Mouse (Mus musculus) cerebellum, adult 8-10 months (tissue): ENCODE data around the gene Anapc16.
"Not testable (repeated sequence)": the region's sequence is repeated elsewhere in the genome, so short reads cannot be mapped to it uniquely, and the experiment has no call there.

ENCODE experiments used
- DNase-seq: peaks from one replicate; pipeline ENCODE4 v3.0.0; 2022

The Anapc16 gene

DNA sequence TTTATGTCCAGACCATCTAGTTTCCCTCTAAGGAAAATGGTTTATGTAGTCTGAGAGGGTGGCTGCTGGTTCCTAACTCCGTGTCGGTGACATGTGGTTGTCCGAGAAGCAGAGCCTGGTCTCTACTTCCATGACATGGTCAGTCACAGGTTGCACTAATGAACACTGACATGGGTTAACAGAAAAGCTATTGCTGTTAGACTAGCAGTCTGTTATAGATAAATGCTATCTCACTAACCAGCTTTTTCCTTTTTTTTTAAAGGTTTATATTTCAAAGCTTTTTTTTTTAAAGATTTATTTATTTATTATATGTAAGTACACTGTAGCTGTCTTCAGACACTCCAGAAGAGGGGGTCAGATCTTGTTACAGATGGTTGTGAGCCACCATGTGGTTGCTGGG, 3.9 kb downstream of the Anapc16 start:
- no peak for DNase-seq

- DNase-seq: peak; percentile 74
Observed at GRCm38 (mm10) chr10:59997591-59997990, 5.3 kb downstream of the Anapc16 start.

- DNase-seq: no peak
Observed at GRCm38 (mm10) chr10:59995889-59996288, 7.0 kb downstream of the Anapc16 start.

GRCm38 (mm10) chr10:59993813-59994212, 9.1 kb downstream of the Anapc16 start:
- not testable (repeated sequence) for DNase-seq

DNA sequence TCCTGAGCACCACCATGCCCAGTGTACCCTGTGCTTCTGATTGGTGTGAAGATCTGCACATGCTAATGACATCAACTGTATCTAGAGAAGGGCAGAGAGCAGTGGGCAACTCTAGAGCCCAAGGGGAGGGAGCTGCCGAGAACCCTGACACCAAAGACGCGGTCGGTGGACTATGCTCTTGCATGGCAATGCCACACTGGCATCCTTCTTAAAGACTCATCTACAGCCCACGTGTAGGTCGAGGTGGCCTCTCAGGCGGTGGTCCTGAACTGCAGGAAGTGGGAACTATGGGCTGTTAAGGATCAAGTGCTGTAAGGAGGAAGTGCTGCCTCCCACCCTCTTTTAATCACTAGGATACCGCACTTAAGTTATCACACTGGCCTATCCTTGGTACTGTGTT, 10.9 kb downstream of the Anapc16 start:
- no peak for DNase-seq

GRCm38 (mm10) chr10:59991262-59991880, 11.6 kb downstream of the Anapc16 start:
- DNase-seq: no peak

GRCm38 (mm10) chr10:59990393-59990792, 12.5 kb downstream of the Anapc16 start:
- no peak for DNase-seq

DNA sequence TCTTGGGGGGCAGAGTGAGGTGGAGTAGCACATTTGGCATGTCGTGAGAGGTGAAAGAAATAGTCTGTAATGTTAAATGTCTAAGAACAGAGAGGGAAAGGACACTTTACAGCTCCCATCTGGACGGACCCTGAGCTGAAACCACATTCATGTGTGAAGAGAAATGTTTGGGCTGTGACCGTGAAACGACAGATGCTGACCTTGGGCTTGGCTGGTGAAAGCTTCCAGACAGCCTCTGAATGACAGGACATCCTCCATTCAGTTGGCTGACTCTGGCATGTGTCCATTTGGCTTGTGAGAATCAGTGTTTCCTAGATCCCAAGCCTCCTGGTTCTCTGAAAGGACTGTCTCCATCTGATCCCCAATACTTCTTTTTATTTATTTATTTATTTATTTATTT, 14.9 kb downstream of the Anapc16 start:
- no peak for DNase-seq

DNA sequence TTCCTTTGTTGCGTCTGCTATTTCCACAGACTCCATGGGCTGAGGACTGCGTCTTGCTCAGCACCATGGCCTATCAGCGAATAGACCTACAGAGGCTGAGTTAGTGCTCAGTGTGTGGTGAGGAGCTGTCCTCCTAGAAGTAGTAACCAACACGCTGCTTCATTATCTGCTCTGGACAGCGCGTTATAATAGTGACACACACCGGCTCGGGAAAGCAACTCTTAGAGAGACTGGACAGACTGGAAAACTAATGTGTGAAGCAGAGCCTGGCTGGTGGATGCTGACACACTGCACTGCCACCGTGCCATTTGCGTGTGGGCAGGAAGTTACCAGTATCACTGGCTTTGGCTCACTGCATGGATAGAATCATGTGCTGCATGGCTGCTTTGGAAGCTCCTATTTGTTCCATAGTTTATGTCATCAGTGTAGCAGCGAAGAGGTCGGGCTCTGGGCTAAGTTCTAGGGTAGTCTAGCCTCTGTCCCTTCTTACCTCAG, 20.5 kb downstream of the Anapc16 start:
- no peak for DNase-seq

- no peak for DNase-seq
Observed at GRCm38 (mm10) chr10:59981792-59982191, 21.1 kb downstream of the Anapc16 start.

GRCm38 (mm10) chr10:59981336-59981735, 21.6 kb downstream of the Anapc16 start:
- no peak for DNase-seq

DNA sequence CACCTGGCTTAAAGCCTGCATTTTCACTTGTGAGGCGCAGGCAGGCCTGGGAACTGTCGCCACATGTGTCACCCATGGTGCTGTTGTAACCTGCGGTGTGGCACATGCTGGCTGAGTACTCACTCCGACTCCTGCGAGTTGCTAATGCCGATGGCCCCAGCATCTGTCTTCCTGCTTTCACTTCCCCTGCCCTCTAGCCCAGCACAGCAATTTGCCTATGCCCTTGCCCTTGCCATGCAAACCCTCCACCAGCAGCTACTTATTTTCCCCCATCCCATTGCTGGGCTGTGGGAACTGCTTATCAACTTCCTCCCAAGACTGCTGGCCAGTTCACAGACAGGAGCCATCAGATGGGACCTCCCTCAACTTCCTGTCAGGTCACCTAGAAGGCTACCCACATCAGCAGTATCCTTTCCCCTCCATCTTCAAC, 22.1 kb downstream of the Anapc16 start:
- no peak for DNase-seq

DNA sequence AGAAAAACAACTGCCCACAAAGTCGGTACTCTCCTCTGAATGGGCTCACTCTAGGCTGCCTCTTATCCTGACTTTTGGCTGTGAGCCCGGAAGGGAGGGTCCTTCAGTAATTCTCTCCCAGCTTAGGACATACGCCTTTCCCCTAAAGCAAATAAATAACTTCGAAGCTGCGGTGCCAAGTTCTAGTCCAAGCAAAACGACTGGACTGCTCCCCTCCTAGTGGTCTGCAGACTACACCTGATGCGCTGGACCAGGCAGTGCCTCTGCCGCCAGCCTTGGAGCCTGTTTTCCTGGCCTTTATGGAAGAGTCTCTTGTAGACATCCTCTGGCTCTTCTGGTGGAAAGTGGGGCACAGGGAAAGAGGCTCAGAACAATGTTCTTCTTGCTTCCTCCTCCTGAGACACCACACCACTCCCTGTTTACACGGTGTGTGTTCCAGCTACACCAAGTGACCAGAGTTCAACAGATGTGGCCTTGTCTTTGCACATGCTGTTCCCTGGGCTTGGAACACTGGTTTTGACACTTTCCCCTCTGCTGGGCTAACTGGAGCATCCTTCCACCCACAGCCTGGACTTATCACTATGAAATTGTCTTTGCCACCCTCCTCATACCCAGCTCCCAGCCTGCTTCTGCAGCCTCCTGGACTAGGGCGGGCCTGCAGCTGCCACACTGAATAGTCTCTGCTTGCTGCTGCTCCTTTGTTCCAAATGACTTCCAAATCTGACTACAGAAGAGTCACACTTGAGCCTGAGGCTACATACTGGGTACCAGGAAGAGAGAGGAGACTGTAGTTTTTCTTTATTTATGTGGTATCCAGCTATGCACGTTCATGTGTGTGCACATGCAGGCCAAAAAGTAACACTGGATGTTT, 23.8 kb downstream of the Anapc16 start:
- DNase-seq: no peak

- DNase-seq: no peak
Observed at GRCm38 (mm10) chr10:59978401-59978800, 24.5 kb downstream of the Anapc16 start.

DNA sequence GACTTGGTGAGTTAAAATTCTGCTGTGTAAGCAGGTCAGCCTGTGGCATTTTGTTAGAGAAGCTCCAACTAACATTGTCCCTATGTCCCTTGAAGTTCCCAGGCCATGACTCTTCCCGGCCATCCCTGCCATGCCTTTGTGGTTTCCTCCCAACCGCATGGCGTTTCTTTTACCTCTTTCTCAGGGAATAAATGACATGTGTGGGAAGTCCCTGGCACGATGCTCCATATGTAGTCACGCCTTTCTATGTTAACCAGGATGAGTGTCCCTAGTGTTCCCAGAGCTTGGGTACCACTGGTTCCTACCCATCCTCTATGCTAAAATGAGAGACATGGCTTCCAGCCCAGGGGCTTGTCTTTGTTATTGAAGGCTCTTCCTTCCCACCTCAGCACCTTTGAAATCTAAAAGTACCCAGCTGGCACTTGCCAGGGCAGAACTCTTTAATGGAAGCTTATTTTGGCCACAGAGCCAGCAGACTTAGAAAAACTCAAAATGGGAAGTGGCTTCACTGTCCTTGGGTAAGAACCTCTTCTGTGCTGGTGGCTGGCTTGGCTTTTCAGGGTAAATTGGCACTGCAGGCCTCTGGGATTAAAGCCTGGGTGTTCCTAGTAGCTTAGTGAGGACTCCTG, 25.1 kb downstream of the Anapc16 start:
- DNase-seq: no peak

- no peak for DNase-seq
Observed at GRCm38 (mm10) chr10:59977141-59977540, 25.8 kb downstream of the Anapc16 start.

GRCm38 (mm10) chr10:59974786-59975185, 28.1 kb downstream of the Anapc16 start:
- DNase-seq: no peak

- DNase-seq: no peak
Observed at GRCm38 (mm10) chr10:59974191-59974664, 28.7 kb downstream of the Anapc16 start.

DNA sequence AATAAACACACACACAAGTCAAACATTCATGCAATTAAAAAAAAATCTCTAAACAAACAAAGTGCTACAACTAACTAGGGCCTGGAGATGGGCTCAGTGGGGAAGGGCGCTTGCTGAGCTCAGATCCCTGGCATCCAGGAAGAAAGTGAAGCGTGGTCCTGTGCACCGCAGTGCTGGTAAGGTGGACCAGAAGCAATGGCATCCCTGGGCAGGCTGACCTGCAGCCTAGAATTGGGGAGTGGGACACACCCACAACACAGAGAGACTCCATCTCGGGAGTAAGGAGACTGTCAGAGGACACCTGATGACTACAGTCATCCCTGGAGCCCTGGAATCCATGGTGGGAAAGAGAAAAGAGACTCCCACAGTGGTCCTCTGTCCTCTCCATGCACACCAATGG, 29.5 kb downstream of the Anapc16 start:
- no peak for DNase-seq

DNA sequence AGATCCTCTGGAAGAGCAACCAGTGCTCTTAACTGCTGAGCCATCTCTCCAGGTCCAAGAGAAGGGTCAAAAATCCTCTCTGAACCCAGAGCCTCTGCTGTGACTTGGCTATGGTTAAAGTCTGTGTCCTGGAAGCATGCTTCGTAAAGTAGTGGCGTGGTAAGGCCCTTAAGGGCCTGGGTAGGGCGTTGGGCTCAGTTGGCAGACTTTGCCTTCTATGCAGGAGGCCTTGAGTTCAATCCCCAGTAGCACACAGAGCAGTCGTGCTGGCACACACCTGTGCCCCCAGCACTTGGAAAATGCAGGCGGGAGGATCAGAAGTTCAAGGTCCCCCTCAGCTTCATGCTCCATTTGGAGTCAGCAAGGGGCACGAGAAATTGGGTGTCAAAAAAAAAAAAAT, 29.9 kb downstream of the Anapc16 start:
- no peak for DNase-seq

DNA sequence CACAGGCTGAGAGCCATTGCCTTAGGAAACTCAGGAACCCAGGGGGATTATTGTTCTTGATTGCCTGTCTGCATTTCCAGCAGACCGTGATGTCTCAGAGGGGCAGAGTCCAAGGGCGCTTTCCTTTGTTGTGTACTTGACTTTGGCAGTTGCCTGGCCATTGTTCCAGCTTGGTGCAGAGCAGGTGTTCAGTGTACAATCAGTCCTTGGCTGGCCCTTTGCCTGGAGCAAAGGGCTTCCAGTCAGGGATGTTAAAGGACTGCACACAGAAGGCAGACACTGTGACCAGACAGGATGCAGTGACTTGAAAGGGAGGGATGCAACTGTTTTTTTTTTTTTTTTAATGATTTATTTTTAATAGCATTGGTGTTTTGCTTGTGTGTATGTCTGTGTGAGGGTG, 30.4 kb downstream of the Anapc16 start:
- no peak for DNase-seq

- no peak for DNase-seq
Observed at GRCm38 (mm10) chr10:59971813-59972212, 31.1 kb downstream of the Anapc16 start.

GRCm38 (mm10) chr10:59970450-59971062, 32.4 kb downstream of the Anapc16 start:
- DNase-seq: peak; percentile 39
